Mouse (Mus musculus) ES-E14 (cell line): Measurements from ENCODE around the gene Slc25a19.

ENCODE experiments used
- CHD2 ChIP-seq: IDR thresholded peaks from 2 replicates; pipeline ENCODE4 v1.6.1; 2014; ENCODE audit warnings: mild to moderate bottlenecking, low read depth, low read length, inconsistent platforms
- HCFC1 ChIP-seq: IDR thresholded peaks from 2 replicates; pipeline ENCODE4 v1.6.1; 2012; ENCODE audit warnings: low read length, inconsistent platforms, borderline replicate concordance; ENCODE audit not compliant: insufficient read depth

- TF ChIP-seq CHD2 (no peak), HCFC1 (no peak)
These were observed 14.8 kb downstream of the Slc25a19 start for GRCm38 (mm10) chr11:115613138-115613945.
